Mouse (Mus musculus) brain, embryonic 14.5 days (tissue): ENCODE measurements at regions not wholly inside any gene's neighbourhood (a gene's known extent, or its start where the extent isn't known, plus 50 kb on each side); places are given as distances from the start of the nearest gene placed in this dataset.

Experiments used
- CTCF ChIP-seq: fragments of 200-500 bp; IDR thresholded peaks from 2 replicates; pipeline ENCODE4 v1.5.1; 2012; ENCODE audit warnings: inconsistent platforms, mild to moderate bottlenecking, moderate library complexity, borderline replicate concordance; ENCODE audit not compliant: insufficient read depth, insufficient read length; ENCODE audit errors: extremely low read depth
- POLR2A ChIP-seq: fragments of 200-500 bp; IDR thresholded peaks from 2 replicates; pipeline ENCODE4 v1.6.1; 2012; ENCODE audit warnings: mild to moderate bottlenecking, inconsistent platforms, borderline replicate concordance; ENCODE audit not compliant: poor library complexity, insufficient read depth, insufficient read length, severe bottlenecking; ENCODE audit errors: extremely low read depth

GRCm38 (mm10) chr6:31188066-31188465, 210.5 kb upstream of the Mkln1 start:
- TF ChIP-seq POLR2A (no peak), CTCF (no peak)
